Mouse (Mus musculus): ENCODE measurements at regions not wholly inside any gene's neighbourhood (a gene's known extent, or its start where the extent isn't known, plus 50 kb on each side); places are given as distances from the start of the nearest gene placed in this dataset.

DNA sequence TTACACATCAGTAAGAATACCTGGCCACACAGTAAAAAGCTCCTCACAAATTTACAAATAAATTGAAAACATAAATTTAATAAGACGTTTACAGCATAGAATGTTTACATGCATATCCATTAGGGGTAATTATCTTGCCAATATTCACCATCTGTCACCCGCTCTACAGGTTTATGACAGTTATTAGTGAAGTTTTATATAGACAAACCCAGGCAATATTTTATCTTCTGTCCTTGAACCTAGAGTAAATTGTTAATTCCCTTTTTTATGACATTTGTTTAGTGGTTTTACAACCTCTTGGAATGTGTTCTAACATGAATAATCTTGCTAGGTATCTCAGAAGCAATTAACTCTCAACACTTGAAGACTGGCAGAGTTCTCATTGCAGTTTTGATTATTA lies 6458.7 kb downstream of the 9330182O14Rik start:
- Histone ChIP-seq H3K27ac (no peak overlapping the region), H3K4me3 (no peak overlapping the region)
- intact Hi-C loops (cut with DNase I): no loop called here
- TF ChIP-seq CTCF (IDR thresholded peaks at IDR 0.05): no peak
- DNase-seq (ENCODE audit: extremely low spot score in 1 of 2, low spot score in 2 of 2): no peak

DNA sequence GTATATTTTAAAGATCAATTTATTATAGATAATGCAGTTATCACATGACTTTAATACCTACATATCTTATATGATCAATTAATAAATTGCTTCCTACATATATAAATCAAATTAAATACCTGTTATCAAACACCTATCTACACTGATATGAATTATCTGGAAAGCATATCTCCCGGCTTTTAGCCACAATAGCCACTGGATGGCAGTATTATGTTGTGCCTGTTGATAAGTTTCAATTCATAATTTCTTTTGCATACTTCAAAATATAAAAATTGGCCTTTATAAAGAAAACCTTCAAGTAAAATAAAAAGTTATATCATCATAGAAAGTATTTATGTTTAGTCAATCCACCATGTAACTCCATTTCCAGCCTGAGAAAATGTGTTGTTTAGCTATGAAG lies 6464.2 kb downstream of the 9330182O14Rik start:
- intact Hi-C loops (cut with DNase I): loop anchor here (2.0 kb wide), 1 partner anchor 394 kb away; no protein-coding TSS in a partner anchor
- Histone ChIP-seq H3K4me3 (no peak overlapping the region), H3K27ac (no peak overlapping the region)
- peak; percentile 65 for TF ChIP-seq CTCF (IDR thresholded peaks at IDR 0.05)
- peak in 1 of 2 experiments; percentile 11 for DNase-seq (ENCODE audit: extremely low spot score in 1 of 2, low spot score in 2 of 2)

DNA sequence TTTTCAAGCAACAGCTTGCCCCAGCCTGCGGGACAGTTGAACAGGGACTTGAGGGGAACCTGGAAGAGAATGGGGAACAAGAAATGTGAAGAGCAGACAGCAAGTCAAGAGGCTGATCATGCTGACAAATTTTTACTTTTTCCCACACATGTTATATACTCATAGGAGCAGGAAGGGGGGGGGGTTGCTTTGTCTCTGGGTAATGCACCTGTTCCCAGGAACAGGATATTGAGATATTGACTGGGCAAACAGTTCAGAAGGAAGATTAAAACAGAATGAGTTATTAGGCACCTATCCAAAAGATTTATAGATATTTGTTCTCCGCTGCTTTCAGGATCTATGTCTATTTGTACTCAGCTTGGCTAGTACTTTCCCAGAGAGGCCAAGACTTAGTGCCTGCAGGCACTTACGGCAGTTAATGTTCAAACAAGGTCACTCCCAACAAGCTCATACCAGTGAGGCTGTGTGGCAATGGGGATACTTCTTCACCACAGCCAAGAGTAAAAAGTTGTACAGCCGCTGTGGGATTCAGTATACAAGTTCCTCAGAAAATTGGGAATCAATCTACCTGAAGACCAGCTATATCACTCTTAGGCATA lies 6489.4 kb downstream of the 9330182O14Rik start:
- intact Hi-C loops (cut with DNase I): no loop called here
- Histone ChIP-seq H3K27ac (no peak overlapping the region), H3K4me3 (no peak overlapping the region)
- no peak for DNase-seq (ENCODE audit: extremely low spot score in 1 of 2, low spot score in 2 of 2)
- TF ChIP-seq CTCF (IDR thresholded peaks at IDR 0.05): no peak

DNA sequence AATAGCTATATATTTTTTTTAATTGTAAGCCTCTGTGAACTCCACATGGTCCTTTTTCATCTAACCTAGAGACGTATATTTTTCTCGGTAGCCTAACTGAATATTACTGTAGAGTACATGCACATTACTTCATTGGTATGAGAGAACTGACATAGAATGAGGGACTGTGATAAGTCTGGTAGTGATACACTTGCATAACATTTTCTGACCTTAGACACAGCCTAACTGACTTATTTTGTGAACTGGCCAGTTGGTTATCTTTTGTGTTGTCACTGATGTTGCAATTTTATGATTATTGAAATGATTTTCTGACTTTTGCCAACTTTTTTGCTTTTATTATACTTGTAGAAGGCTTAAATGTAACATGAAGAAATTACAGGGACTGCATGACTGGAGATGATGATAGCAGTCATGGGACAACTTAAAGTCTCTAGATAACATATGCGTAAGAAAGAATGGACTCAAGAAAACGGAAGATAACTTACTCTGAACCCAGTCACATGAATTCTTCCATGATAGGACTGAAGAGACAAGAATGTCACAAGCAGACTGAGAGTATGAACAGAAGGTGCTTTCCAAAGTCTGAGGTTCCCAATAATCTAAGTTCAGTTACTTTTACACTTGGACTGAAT lies 6491.0 kb downstream of the 9330182O14Rik start:
- no peak for TF ChIP-seq CTCF (IDR thresholded peaks at IDR 0.05)
- intact Hi-C loops (cut with DNase I): no loop called here
- Histone ChIP-seq H3K4me3 (no peak overlapping the region), H3K27ac (no peak overlapping the region)
- DNase-seq (ENCODE audit: extremely low spot score in 1 of 2, low spot score in 2 of 2): no peak
